Mouse (Mus musculus) hindbrain, embryonic 12.5 days (tissue): ENCODE results near the gene Dgki. TPM values are rescaled to one million over a fixed set of nuclear protein-coding genes. Genes with fewer than 3 reads are reported as not detected.

Experiments used
- ATAC-seq: fragments of 200-750 bp; cut with Nextera tagmentation; 2 replicates; pipeline ENCODE4 v1.8.0; 2017; ENCODE audit warnings: moderate TSS enrichment; ENCODE audit not compliant: low FRiP score
- H3K27ac ChIP-seq: fragments of 300-500 bp; sonication (generic); 2 replicates; pipeline ENCODE4 v1.5.1; 2016; ENCODE audit warnings: mild to moderate bottlenecking
- H3K27me3 ChIP-seq: fragments of 300-500 bp; sonication (generic); 2 replicates; pipeline ENCODE4 v1.6.1; 2016; ENCODE audit warnings: mild to moderate bottlenecking
- H3K36me3 ChIP-seq: fragments of 300-500 bp; sonication (generic); 2 replicates; pipeline ENCODE4 v1.6.1; 2016; ENCODE audit warnings: mild to moderate bottlenecking
- H3K4me1 ChIP-seq: fragments of 300-500 bp; sonication (generic); 2 replicates; pipeline ENCODE4 v1.6.1; 2016
- H3K4me2 ChIP-seq: fragments of 300-500 bp; sonication (generic); replicated peaks from 2 replicates; pipeline ENCODE4 v1.6.1; 2016; ENCODE audit warnings: mild to moderate bottlenecking
- H3K4me3 ChIP-seq: fragments of 300-500 bp; sonication (generic); 2 replicates; pipeline ENCODE4 v1.5.1; 2016; ENCODE audit warnings: mild to moderate bottlenecking
- H3K9ac ChIP-seq: fragments of 300-500 bp; sonication (generic); 2 replicates; pipeline ENCODE4 v1.6.1; 2016; ENCODE audit warnings: mild to moderate bottlenecking, moderate library complexity
- H3K9me3 ChIP-seq: fragments of 300-500 bp; sonication (generic); replicated peaks from 2 replicates; pipeline ENCODE4 v1.6.1; 2016; ENCODE audit warnings: mild to moderate bottlenecking
- WGBS: fragments of 180-500 bp; shearing (Covaris S2); methylation state at CpG from one replicate; pipeline ENCODE4 v1.1.7; 2016; 5-methylcytosine and 5-hydroxymethylcytosine counted together
- polyA plus RNA-seq: library from polyadenylated mRNA; unstranded; fragments of >200 nt; fragmentation: Nextera tagmentation; extraction: Ambion mirVana; gene quantifications from 2 replicates; pipeline ENCODE4 v1.2.1, GENCODE M21; 2016

Dgki gene
- polyA plus RNA-seq, 1 experiment from 2014 or later, result 4.2 TPM

GRCm38 (mm10) chr6:37222016-37222415, 78.0 kb downstream of the Dgki start:
- WGBS, result 48% methylated on average over 6 of the region's 6 CpGs
- Histone ChIP-seq H3K4me3 (no peak overlapping the region), H3K27me3 (no peaks in the 10 kb centered on the region), H3K36me3 (no peaks in the 10 kb centered on the region), H3K4me1 (peaks cover 7% of the 10 kb centered on the region), H3K9me3 (no peaks in the 10 kb centered on the region), H3K27ac (no peak overlapping the region), H3K4me2 (no peak overlapping the region), H3K9ac (no peak overlapping the region)
- ATAC-seq, result no peak

- no peak overlapping the region for H3K27ac ChIP-seq
- 78% methylated on average over 4 of the region's 4 CpGs for WGBS
- ATAC-seq, result no peak
Measured at GRCm38 (mm10) chr6:37219110-37219509, 80.9 kb downstream of the Dgki start.

GRCm38 (mm10) chr6:37216342-37216763, 83.6 kb downstream of the Dgki start:
- Histone ChIP-seq H3K27ac (no peak overlapping the region), H3K27me3 (no peaks in the 10 kb centered on the region), H3K4me3 (no peak overlapping the region), H3K9me3 (no peaks in the 10 kb centered on the region), H3K36me3 (no peaks in the 10 kb centered on the region), H3K4me1 (peaks cover 27% of the 10 kb centered on the region), H3K4me2 (no peak overlapping the region), H3K9ac (no peak overlapping the region)
- ATAC-seq, result peak; percentile 23; the same call in 1 of the 2 replicates
- WGBS, result 51% methylated on average over 4 of the region's 4 CpGs

More at GRCm38 (mm10) chr6:37219110-37219509, 80.9 kb downstream of the Dgki start:
- Histone ChIP-seq H3K4me3 (no peak overlapping the region), H3K9me3 (no peaks in the 10 kb centered on the region), H3K4me2 (no peak overlapping the region), H3K36me3 (no peaks in the 10 kb centered on the region), H3K27me3 (no peaks in the 10 kb centered on the region), H3K9ac (no peak overlapping the region), H3K4me1 (peaks cover 15% of the 10 kb centered on the region)

GRCm38 (mm10) chr6:37215655-37216054, 84.3 kb downstream of the Dgki start:
- Histone ChIP-seq H3K36me3 (no peaks in the 10 kb centered on the region), H3K27me3 (no peaks in the 10 kb centered on the region), H3K9ac (no peak overlapping the region), H3K4me1 (peaks cover 31% of the 10 kb centered on the region), H3K4me2 (no peak overlapping the region), H3K9me3 (no peaks in the 10 kb centered on the region), H3K4me3 (no peak overlapping the region), H3K27ac (no peak overlapping the region)
- 42% methylated on average over 10 of the region's 10 CpGs for WGBS
- ATAC-seq, result no peak

GRCm38 (mm10) chr6:37212930-37213329, 87.1 kb downstream of the Dgki start:
- peaks cover 31% of the 10 kb centered on the region for H3K4me1 ChIP-seq
- ATAC-seq, result no peak
- H3K4me2 ChIP-seq, result no peak overlapping the region
- H3K27me3 ChIP-seq, result no peaks in the 10 kb centered on the region
- H3K4me3 ChIP-seq, result no peak overlapping the region
- no peak overlapping the region for H3K9ac ChIP-seq
- H3K27ac ChIP-seq, result peak overlapping the region; percentile 40; the same call in 1 of the 2 replicates
- no peaks in the 10 kb centered on the region for H3K36me3 ChIP-seq
- WGBS, result 64% methylated on average over 4 of the region's 4 CpGs
- H3K9me3 ChIP-seq, result no peaks in the 10 kb centered on the region

- H3K4me2 ChIP-seq, result 0 out of 2 replicates have a peak overlapping the region, but pooled peaks have one; percentile 0
- H3K27ac ChIP-seq, result peak overlapping the region; percentile 73
- H3K9me3 ChIP-seq, result no peaks in the 10 kb centered on the region
- ATAC-seq, result peak; percentile 72
- H3K36me3 ChIP-seq, result no peaks in the 10 kb centered on the region
- peaks cover 31% of the 10 kb centered on the region for H3K4me1 ChIP-seq
- no peak overlapping the region for H3K4me3 ChIP-seq
- no peak overlapping the region for H3K9ac ChIP-seq
- 22% methylated on average over 9 of the region's 9 CpGs for WGBS
- no peaks in the 10 kb centered on the region for H3K27me3 ChIP-seq
Measured at GRCm38 (mm10) chr6:37211545-37212247, 88.3 kb downstream of the Dgki start.

GRCm38 (mm10) chr6:37202901-37203300, 97.1 kb downstream of the Dgki start:
- H3K9me3 ChIP-seq, result no peaks in the 10 kb centered on the region
- H3K27me3 ChIP-seq, result no peaks in the 10 kb centered on the region
- H3K4me3 ChIP-seq, result no peak overlapping the region
- H3K9ac ChIP-seq, result no peak overlapping the region
- H3K4me1 ChIP-seq, result no peaks in the 10 kb centered on the region
- H3K36me3 ChIP-seq, result no peaks in the 10 kb centered on the region
- WGBS, result 73% methylated on average over 4 of the region's 4 CpGs
- no peak overlapping the region for H3K27ac ChIP-seq
- ATAC-seq, result no peak
- no peak overlapping the region for H3K4me2 ChIP-seq

GRCm38 (mm10) chr6:37200840-37201239, 99.1 kb downstream of the Dgki start:
- no peak for ATAC-seq
- Histone ChIP-seq H3K9me3 (no peaks in the 10 kb centered on the region), H3K27me3 (no peaks in the 10 kb centered on the region), H3K4me2 (no peak overlapping the region), H3K9ac (no peak overlapping the region), H3K4me3 (no peak overlapping the region), H3K27ac (no peak overlapping the region), H3K4me1 (no peaks in the 10 kb centered on the region), H3K36me3 (no peaks in the 10 kb centered on the region)
- 88% methylated on average over 5 of the region's 5 CpGs for WGBS

GRCm38 (mm10) chr6:37199502-37199901, 100.5 kb downstream of the Dgki start:
- Histone ChIP-seq H3K27ac (no peak overlapping the region), H3K4me2 (no peak overlapping the region), H3K9ac (no peak overlapping the region), H3K27me3 (no peaks in the 10 kb centered on the region), H3K9me3 (no peaks in the 10 kb centered on the region), H3K4me1 (no peaks in the 10 kb centered on the region), H3K4me3 (no peak overlapping the region), H3K36me3 (no peaks in the 10 kb centered on the region)
- 90% methylated on average over 3 of the region's 3 CpGs for WGBS
- no peak for ATAC-seq

- Histone ChIP-seq H3K27ac (no peak overlapping the region), H3K4me2 (no peak overlapping the region)
Measured at GRCm38 (mm10) chr6:37197745-37198144, 102.2 kb downstream of the Dgki start.

GRCm38 (mm10) chr6:37196870-37197269, 103.1 kb downstream of the Dgki start:
- H3K36me3 ChIP-seq, result no peaks in the 10 kb centered on the region
- H3K4me3 ChIP-seq, result no peak overlapping the region
- ATAC-seq, result no peak
- WGBS, result 76% methylated on average over 5 of the region's 5 CpGs
- no peak overlapping the region for H3K4me2 ChIP-seq
- H3K27ac ChIP-seq, result no peak overlapping the region
- H3K4me1 ChIP-seq, result no peaks in the 10 kb centered on the region
- no peaks in the 10 kb centered on the region for H3K27me3 ChIP-seq
- no peak overlapping the region for H3K9ac ChIP-seq
- no peaks in the 10 kb centered on the region for H3K9me3 ChIP-seq

More at GRCm38 (mm10) chr6:37197745-37198144, 102.2 kb downstream of the Dgki start:
- WGBS, result 63% methylated on average over 13 of the region's 13 CpGs
- Histone ChIP-seq H3K36me3 (no peaks in the 10 kb centered on the region), H3K9ac (no peak overlapping the region), H3K4me1 (no peaks in the 10 kb centered on the region), H3K27me3 (no peaks in the 10 kb centered on the region), H3K4me3 (no peak overlapping the region), H3K9me3 (no peaks in the 10 kb centered on the region)
- ATAC-seq, result no peak

- no peak overlapping the region for H3K4me3 ChIP-seq
- H3K27ac ChIP-seq, result no peak overlapping the region
- H3K9me3 ChIP-seq, result no peaks in the 10 kb centered on the region
- ATAC-seq, result no peak
- H3K27me3 ChIP-seq, result no peaks in the 10 kb centered on the region
- no peak overlapping the region for H3K4me2 ChIP-seq
- WGBS, result 77% methylated on average over 4 of the region's 4 CpGs
- no peaks in the 10 kb centered on the region for H3K36me3 ChIP-seq
- H3K4me1 ChIP-seq, result no peaks in the 10 kb centered on the region
- H3K9ac ChIP-seq, result no peak overlapping the region
Measured at GRCm38 (mm10) chr6:37195766-37196165, 104.2 kb downstream of the Dgki start.

GRCm38 (mm10) chr6:37181961-37182360, 118.0 kb downstream of the Dgki start:
- Histone ChIP-seq H3K36me3 (no peaks in the 10 kb centered on the region), H3K9ac (no peak overlapping the region), H3K4me1 (no peaks in the 10 kb centered on the region), H3K27ac (no peak overlapping the region), H3K9me3 (no peaks in the 10 kb centered on the region), H3K4me3 (no peak overlapping the region), H3K4me2 (no peak overlapping the region), H3K27me3 (no peaks in the 10 kb centered on the region)
- 89% methylated on average over 4 of the region's 4 CpGs for WGBS
- no peak for ATAC-seq
